Mouse (Mus musculus) thymus, postnatal 14 days (tissue): ENCODE results near the gene Tenm2.

Experiments
- DNase-seq: peaks from one replicate; pipeline ENCODE4 v3.0.0; 2021

Tenm2 gene

DNA sequence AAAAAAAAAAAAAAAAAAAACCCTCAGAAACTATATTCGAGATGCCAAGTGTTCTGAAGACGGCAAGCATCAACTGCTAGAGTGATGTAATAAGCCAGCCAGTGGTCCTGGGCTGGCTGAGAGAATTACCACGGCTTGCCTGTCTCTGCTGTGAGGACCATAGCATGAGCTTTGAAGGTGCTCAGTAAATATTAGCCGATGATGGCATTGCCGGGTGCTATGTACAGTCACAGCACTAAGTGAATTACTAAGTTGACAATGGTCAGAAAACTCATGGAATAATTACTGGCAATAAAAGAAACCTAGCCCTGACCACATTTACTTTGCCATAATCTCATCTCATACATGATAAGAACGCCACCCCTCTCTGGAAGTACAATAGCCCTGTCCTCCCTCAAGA, 549.5 kb downstream of the Tenm2 start:
- DNase-seq, result no peak

DNA sequence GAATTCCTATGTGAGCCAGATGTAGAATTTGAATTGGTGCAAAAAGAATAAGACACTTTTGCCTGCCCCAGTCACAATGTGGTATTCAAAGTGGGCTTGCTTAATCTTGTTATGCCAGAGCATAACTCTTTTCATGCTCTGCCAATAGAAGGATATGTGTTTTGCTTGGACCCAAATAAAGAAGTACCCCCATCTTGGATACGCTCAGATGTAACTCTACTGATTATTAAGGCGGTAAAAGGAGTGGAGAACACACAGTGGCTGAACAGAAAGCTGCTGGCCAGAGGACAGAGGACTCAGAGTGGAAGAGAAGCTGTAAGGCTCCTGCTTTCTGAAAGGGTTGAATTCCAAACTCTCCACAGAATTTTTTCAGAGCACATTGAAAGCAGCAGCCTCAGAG, 556.4 kb downstream of the Tenm2 start:
- no peak for DNase-seq

DNA sequence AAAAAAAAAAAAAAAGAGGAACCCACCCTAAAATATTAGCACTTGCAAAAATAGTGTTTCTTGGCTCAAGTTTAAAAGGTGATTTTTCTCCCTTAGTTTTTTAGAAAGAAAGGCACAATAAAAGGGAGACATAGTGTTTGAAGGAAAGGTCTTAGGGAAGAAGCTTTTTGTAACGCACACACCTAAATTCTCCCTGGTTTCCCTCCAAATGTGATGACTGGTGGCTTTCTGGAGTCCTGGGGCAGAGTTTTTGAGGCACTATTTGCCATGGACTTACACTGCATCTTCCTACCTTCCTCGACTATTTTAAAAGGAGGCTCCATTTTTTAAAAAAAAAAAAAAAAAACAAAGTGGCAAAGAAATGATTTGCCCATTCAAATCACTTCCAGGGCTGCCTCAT, 557.2 kb downstream of the Tenm2 start:
- DNase-seq, result no peak

DNA sequence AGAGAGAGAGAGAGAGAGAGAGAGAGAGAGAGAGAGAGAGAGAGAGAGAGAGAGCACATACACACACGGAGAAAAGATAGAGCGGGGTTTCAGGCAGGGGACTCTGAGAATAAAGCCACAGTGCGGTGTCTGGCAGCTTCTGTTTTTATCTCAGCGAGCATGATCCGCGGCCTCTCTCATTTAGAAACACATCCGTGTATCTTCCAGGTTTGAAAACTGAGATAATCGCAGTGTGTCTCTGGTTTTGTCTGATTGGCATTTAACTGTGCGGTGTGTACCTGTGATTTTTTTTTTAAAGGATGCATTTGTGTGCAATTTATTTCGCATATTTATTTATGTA, 557.7 kb downstream of the Tenm2 start:
- no peak for DNase-seq

DNA sequence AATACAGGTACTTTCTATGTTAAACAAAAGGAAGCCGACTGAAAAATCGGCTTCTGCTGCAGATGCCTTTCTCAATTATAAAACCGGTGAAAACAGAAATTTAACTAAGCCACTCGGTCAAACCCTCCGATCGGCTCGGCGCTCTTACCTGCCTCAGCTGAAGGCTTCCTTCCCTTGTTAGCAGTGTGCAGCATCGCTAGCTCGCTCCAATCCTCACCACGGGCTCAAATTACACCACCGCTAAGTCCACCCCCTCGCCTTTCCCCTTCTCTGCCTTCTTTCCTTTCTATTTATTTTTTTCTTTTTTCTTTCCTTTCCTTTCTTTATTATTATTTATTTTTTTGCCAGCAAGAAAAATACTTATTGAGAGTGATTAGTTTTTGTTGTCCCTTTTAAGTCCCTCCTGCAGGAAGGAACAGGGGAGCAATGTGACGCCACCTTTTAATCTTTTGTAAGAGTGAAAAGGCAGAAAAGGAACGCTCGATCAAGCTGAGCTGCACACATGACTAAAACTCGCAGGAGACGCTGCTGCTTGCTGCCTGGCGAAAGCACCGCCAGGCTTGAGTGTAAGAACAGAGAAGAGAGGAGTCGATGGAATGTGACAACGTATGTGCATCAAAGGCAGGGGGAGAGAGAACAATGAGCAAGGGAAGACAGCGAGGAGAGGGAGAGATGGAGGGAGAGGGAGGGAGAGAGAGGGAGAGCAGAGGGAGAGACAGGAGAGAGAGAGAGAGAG, 558.3 kb downstream of the Tenm2 start:
- no peak for DNase-seq

DNA sequence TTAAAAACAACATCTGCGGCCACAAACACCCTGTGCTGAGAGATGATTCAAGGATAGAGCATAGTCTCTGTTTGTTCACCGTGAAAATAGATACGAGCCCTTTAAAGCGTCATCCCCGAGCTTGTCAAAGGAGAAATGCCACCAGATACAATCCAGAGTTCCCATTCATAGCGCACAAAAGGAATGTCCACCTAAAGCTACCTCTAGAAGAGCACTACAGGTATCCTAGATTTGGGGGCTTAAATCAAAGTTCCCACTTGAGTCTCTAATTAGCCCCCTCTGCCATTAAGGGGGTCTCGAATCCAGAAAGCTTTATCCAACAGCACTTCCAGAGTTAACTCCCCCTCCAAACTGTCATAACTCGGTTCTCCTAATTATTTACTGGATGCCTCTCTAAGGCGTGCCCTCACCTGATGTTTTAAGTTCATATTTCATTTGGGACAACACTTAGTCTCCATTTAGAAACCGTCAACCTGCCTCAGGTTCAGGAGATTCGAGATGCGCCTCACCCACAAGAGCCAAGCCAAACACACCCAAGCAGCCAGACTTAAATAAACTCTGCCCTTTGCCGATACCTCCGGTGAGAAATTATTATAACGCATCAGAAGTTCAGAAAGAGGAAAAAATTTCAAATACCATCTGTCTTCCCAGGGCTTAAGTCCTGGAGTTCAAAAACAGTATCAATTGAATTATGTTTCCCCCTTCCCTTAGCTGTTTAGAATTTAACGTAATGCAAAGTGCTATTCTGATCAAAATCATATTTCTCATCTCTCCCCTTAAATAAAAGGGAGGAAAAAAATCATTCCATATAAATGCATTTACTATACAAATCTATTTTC, 559.1 kb downstream of the Tenm2 start:
- no peak for DNase-seq

- DNase-seq, result no peak
Observed at GRCm38 (mm10) chr11:36674902-36675422, 560.8 kb downstream of the Tenm2 start.

- DNase-seq, result no peak
Observed at GRCm38 (mm10) chr11:36674141-36674540, 561.6 kb downstream of the Tenm2 start.

- no peak for DNase-seq
Observed at GRCm38 (mm10) chr11:36671196-36671595, 564.6 kb downstream of the Tenm2 start.

GRCm38 (mm10) chr11:36664026-36664425, 571.7 kb downstream of the Tenm2 start:
- no peak for DNase-seq

DNA sequence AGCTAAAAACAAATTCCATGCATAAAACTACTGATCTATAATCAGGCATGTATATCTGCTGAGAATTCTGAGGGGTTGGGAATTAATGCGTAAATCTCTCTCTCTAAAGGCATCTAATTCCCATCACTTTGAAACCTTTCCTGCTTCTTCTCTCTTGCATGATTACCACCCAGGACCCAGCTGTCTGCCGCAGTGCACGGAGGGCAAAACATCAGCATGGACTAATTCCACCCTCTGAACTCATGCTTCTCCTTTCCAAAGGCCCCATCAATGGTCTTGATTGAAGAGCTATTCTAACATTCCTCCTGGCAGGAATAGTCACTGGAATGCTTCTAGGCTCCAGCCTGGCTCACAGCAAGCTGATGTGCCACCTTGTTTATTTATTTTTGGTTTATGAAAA, 572.2 kb downstream of the Tenm2 start:
- no peak for DNase-seq

DNA sequence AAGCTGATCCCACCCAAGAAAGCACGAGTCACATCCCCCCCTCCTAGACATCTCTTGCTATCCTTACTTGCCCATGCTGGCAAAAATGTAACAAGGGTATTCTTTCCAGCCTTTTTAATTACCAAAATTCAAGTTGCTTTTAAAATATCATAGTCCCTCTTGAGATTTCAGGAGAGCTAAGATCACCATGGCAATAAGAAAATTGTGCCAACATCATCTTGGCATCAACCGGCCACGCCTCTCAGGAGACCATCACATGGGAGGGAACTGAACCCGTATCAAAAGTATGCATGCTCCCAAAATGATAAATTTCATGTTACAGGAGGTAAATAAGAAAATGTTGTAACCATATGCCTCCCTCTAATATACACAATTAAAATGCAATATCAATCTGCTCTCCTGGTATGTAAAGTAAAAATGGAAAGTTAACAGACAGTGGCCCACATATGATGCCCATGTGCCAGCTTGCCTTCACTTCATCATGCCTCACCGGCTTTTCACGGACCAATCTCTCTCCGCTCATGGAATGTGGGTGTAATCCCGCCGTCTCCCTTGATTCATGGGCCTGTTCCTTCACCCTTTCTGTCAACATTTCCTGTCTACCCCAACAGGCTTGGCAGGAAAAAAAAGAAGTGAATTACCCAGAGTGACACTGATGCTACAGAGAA, 582.0 kb downstream of the Tenm2 start:
- no peak for DNase-seq

DNA sequence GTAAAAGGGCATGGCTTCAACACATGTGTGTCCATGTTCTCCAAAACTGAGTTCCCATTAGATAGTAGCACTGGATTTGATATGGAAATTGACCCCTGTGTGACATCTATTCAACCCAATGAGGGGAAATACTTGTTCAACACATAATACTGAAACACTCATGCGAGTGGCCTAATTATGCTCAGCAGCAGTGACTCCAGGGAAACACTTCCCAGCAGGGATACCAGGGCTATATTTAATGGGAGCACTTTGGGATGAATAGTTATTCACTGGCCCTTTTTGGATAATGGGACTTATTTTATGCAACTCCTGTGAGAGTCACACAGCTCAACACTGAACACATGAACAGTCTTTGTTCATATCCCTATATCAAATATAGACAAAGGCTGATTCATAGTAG, 588.6 kb downstream of the Tenm2 start:
- no peak for DNase-seq

GRCm38 (mm10) chr11:36635082-36635481, 600.7 kb downstream of the Tenm2 start:
- no peak for DNase-seq

DNA sequence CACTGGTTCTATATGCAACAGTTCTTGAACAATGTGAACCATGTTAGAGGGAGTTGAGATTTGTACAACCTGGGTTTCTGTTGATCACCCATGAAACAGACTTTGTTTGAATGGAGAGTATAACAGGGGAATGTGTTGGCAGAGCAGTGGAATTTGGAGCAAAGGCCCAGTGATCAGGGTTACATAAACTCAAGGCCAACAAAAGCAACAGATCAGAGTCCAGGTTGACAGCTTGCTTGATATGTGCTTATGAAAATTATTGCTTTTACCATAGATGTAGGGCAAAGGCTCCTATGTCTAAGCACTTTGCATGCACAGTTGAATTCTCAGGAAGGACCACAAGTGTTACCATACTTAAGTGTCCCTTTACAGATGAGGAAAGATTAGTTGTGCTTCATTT, 603.6 kb downstream of the Tenm2 start:
- no peak for DNase-seq

GRCm38 (mm10) chr11:36613807-36614206, 622.0 kb downstream of the Tenm2 start:
- DNase-seq, result no peak

DNA sequence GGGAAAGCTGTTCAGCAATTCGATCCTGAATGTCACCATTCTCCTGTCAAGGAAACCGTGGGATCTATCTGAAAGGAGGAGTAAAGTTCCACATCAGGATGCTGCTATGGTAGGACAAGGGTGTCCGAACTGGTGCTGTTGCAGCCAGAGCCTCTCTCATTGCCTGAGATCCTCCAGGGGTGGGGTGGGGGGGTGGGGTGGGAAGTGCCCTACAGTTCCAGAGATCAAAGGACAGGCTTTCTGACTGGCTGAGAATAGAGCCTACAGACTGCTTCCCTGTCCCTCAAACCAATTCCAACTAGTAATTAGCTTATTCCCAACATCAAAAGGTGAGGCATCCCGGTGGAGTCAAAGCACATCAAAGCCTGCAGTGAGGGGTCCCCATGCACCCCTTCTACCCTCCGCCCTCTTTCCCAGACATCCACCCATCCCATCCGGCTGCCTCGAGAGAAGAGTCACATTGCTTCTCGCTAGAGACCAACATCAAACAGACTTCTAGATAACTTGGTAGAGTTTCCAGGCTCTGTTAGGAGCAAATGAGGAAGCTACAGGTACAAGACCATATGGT, 630.9 kb downstream of the Tenm2 start:
- no peak for DNase-seq

- no peak for DNase-seq
Observed at GRCm38 (mm10) chr11:36604272-36604671, 631.5 kb downstream of the Tenm2 start.

DNA sequence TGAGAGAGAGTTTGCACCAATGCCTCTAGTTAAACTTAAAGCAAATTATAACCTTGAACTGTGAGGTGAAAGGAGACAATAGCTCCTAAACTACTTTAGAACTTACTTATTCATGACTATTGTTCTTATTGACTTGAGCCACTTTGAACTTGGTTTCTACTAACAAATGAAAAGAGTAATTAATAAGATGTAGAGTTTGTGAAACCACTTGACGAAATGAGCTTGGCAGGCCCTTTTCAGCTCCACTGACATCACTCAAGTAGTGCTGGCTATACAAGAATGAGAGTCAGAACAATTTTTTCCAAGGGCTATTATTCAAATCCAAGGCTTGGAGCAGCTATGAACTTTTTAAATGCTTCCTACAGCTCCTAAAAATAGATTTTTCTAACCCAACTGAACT, 643.3 kb downstream of the Tenm2 start:
- DNase-seq, result no peak

GRCm38 (mm10) chr11:36566146-36566545, 669.6 kb downstream of the Tenm2 start:
- DNase-seq, result no peak

DNA sequence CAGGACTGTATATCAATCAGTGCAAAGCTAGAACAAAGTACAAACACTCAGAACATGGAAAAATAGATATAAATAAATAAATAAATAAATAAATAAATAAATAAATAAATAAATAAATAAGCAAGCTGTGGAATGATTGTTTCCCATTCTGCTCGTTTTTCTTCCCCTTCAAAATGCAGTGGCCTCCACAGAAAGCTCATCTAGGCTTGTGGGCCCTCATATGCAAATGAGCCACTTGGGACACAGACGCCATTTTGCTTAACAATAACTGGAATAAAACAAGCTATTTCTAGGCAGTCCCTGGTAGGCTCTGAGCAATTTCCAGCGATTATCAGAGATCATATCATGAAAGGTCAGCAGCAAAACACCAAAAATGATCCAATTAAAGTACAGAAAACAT, 672.9 kb downstream of the Tenm2 start:
- DNase-seq, result no peak

- DNase-seq, result no peak
Observed at GRCm38 (mm10) chr11:36560785-36561548, 674.8 kb downstream of the Tenm2 start.

DNA sequence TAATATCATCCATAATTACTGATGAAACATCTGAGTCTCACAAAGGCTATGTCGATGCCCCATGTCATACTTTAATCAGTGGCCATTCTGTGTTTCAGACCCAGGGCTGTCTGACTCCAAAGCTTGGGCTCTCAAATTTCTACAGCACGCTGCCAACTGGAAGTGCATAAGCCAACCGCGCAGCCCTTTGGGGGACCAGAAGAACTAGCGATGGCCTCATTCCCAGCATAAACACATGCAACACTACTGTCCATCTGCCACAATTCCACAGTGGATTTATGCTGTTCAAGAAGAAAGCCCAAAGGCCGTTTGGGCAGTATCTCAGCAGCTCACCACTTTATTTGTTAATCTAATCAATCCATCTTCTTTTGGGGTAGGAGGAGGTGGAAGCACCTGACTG, 678.4 kb downstream of the Tenm2 start:
- DNase-seq, result no peak
